Mouse (Mus musculus) ES-E14 (cell line): Measurements from ENCODE around the gene Gipc1.

Experiments
- HCFC1 ChIP-seq: IDR thresholded peaks from 2 replicates; pipeline ENCODE4 v1.6.1; 2012; ENCODE audit warnings: low read length, inconsistent platforms, borderline replicate concordance; ENCODE audit not compliant: insufficient read depth
- MAFK ChIP-seq: IDR thresholded peaks from 2 replicates; pipeline ENCODE4 v1.6.1; 2014; ENCODE audit warnings: mild to moderate bottlenecking, low read depth, low read length, inconsistent platforms; ENCODE audit not compliant: insufficient read depth
- ZC3H11A ChIP-seq: IDR thresholded peaks from 2 replicates; pipeline ENCODE4 v1.6.1; 2012; ENCODE audit warnings: low read depth, mild to moderate bottlenecking, inconsistent platforms, low read length, borderline replicate concordance

- no peak for TF ChIP-seq ZC3H11A
- TF ChIP-seq MAFK = no peak
- no peak for TF ChIP-seq HCFC1
These were observed 30.0 kb upstream of the Gipc1 start for GRCm38 (mm10) chr8:83622389-83622989.
